Mouse (Mus musculus) heart, embryonic 13.5 days (tissue): ENCODE measurements at regions not wholly inside any gene's neighbourhood (a gene's known extent, or its start where the extent isn't known, plus 50 kb on each side); places are given as distances from the start of the nearest gene placed in this dataset.
"Not testable (repeated sequence)": the region's sequence is repeated elsewhere in the genome, so short reads cannot be mapped to it uniquely, and the experiment has no call there.

Source experiments
- ATAC-seq: fragments of 200-750 bp; cut with Nextera tagmentation; 2 replicates; pipeline ENCODE4 v1.8.0; 2017; ENCODE audit warnings: moderate TSS enrichment; ENCODE audit not compliant: insufficient number of reproducible peaks, low FRiP score, low TSS enrichment; ENCODE audit errors: extremely low read depth
- H3K27ac ChIP-seq: fragments of 300-500 bp; sonication (generic); replicated peaks from 2 replicates; pipeline ENCODE4 v1.5.1; 2015; ENCODE audit warnings: moderate library complexity, mild to moderate bottlenecking, inconsistent platforms
- H3K27me3 ChIP-seq: fragments of 300-500 bp; sonication (generic); replicated peaks from 2 replicates; pipeline ENCODE4 v1.6.1; 2015; ENCODE audit warnings: mild to moderate bottlenecking, inconsistent platforms
- H3K36me3 ChIP-seq: fragments of 300-500 bp; sonication (generic); 2 replicates; pipeline ENCODE4 v1.6.1; 2015; ENCODE audit warnings: mild to moderate bottlenecking, inconsistent platforms
- H3K4me1 ChIP-seq: fragments of 300-500 bp; sonication (generic); 2 replicates; pipeline ENCODE4 v1.6.1; 2015; ENCODE audit warnings: inconsistent platforms
- H3K4me2 ChIP-seq: fragments of 300-500 bp; sonication (generic); 2 replicates; pipeline ENCODE4 v1.6.1; 2015; ENCODE audit warnings: inconsistent platforms, mild to moderate bottlenecking, moderate library complexity
- H3K4me3 ChIP-seq: fragments of 300-500 bp; sonication (generic); 2 replicates; pipeline ENCODE4 v1.5.1; 2015; ENCODE audit warnings: moderate library complexity, mild to moderate bottlenecking, inconsistent platforms
- H3K9ac ChIP-seq: fragments of 300-500 bp; sonication (generic); 2 replicates; pipeline ENCODE4 v1.6.1; 2015; ENCODE audit warnings: inconsistent platforms, mild to moderate bottlenecking, moderate library complexity
- H3K9me3 ChIP-seq: fragments of 300-500 bp; sonication (generic); 2 replicates; pipeline ENCODE4 v1.6.1; 2016; ENCODE audit warnings: inconsistent platforms
- WGBS: fragments of 180-500 bp; shearing (Covaris S2); methylation state at CpG from one replicate; pipeline ENCODE4 v1.1.7; 2015; ENCODE audit warnings: mixed read lengths; 5-methylcytosine and 5-hydroxymethylcytosine counted together

DNA sequence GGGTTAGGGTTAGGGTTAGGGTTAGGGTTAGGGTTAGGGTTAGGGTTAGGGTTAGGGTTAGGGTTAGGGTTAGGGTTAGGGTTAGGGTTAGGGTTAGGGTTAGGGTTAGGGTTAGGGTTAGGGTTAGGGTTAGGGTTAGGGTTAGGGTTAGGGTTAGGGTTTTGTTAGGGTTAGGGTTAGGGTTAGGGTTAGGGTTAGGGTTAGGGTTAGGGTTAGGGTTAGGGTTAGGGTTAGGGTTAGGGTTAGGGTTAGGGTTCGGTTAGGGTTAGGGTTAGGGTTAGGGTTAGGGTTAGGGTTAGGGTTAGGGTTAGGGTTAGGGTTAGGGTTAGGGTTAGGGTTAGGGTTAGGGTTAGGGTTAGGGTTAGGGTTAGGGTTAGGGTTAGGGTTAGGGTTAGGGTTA, 124.7 kb upstream of the Fgf14 start:
- not testable (repeated sequence) for H3K4me2 ChIP-seq, H3K36me3 ChIP-seq, H3K27ac ChIP-seq, H3K9me3 ChIP-seq, H3K4me1 ChIP-seq, H3K27me3 ChIP-seq, ATAC-seq, H3K4me3 ChIP-seq, H3K9ac ChIP-seq
- 0% methylated on average over 1 of the region's 1 CpGs for WGBS

DNA sequence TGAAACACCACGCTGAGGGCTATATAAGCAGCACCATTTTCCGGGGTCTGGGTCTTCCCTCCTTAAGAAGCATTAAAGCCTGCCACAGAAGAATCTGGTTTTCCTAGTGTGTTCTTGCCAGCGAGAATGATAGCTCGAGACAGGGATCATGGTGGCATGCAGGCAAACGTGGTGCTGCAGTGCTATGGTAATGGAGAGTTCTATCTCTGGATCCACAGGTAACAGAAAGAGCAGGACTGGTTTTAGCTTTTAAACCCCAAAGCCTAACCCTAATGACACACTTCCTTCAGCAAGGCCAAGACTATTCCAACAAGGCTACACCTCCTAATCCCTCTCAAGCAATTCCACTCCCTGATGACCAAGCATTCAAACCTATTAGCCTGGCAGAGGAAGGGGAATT, 123.5 kb upstream of the Fgf14 start:
- ATAC-seq, result no peak
- Histone ChIP-seq H3K36me3 (no peaks in the 10 kb centered on the region), H3K4me2 (no peak overlapping the region), H3K9ac (no peak overlapping the region), H3K4me1 (no peaks in the 10 kb centered on the region), H3K9me3 (no peaks in the 10 kb centered on the region), H3K4me3 (no peak overlapping the region), H3K27ac (no peak overlapping the region), H3K27me3 (no peaks in the 10 kb centered on the region)
- WGBS, result 89% methylated on average over 5 of the region's 5 CpGs

DNA sequence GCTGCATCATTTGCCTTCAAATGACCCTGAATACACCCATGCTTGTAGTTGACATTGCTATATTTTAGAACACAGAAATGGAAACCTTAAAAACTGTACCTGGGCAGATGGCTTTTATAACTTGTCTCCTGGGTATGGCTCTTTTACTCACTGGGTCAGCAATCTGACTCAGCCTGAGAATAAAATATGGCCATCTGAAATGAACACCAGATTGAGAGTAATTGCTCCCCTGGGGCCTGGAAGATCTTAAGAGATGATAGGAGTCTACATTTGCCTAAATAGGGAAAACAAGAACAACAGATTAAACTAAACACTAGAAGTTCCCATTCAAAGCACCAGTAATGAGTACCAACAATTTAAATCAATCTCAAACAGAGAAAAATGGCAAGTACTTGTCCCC, 98.5 kb upstream of the Fgf14 start:
- no peaks in the 10 kb centered on the region for H3K9me3 ChIP-seq
- H3K9ac ChIP-seq, result no peak overlapping the region
- no peaks in the 10 kb centered on the region for H3K36me3 ChIP-seq
- no peaks in the 10 kb centered on the region for H3K27me3 ChIP-seq
- ATAC-seq, result no peak
- no peak overlapping the region for H3K27ac ChIP-seq
- no peak overlapping the region for H3K4me3 ChIP-seq
- no peaks in the 10 kb centered on the region for H3K4me1 ChIP-seq
- no peak overlapping the region for H3K4me2 ChIP-seq

DNA sequence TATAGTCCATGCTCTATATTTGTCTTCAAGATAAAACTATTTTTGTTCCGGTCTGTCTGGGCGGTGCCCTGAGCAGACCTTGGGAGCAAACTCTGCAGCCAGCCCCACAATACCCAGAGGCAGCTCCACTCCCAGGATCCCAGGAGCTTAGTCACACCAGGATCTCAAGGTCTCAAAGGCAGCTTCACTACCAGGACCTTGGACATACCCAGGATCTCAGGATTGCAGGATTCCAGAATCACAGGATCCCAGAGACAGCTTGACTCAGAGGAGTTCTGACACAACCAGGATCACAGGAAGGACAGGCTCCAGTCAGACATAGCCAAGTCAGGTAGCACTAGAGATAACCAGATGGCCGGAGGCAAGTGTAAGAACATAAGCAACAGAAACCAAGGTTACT, 91.1 kb upstream of the Fgf14 start:
- Histone ChIP-seq H3K4me2 (no peak overlapping the region), H3K4me3 (no peak overlapping the region), H3K9ac (no peak overlapping the region), H3K9me3 (no peaks in the 10 kb centered on the region), H3K36me3 (no peaks in the 10 kb centered on the region), H3K4me1 (no peaks in the 10 kb centered on the region), H3K27me3 (no peaks in the 10 kb centered on the region), H3K27ac (no peak overlapping the region)
- WGBS, result 52% methylated on average over 3 of the region's 3 CpGs
- no peak for ATAC-seq

DNA sequence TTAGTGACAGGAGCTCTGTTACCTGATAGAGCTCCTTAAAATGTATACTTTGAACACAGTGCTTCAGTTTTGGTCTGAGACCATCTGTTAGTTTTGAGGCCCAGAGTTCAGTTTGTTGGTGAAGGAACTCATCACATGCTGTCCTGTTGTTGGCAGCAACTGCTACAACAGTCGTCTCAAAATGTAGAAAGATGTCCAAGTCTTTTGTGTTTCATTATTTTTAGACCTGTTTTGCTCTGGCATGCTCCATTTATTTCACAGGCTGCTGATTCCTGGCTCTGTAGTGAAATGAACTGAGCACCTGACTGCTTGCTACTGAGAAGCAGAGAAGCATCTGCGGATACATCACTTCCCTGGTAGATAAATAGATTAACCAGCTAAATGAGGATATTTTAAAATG, 90.3 kb upstream of the Fgf14 start:
- ATAC-seq, result no peak
- Histone ChIP-seq H3K4me2 (no peak overlapping the region), H3K4me3 (no peak overlapping the region), H3K27me3 (no peaks in the 10 kb centered on the region), H3K9me3 (no peaks in the 10 kb centered on the region), H3K36me3 (no peaks in the 10 kb centered on the region), H3K4me1 (no peaks in the 10 kb centered on the region), H3K27ac (no peak overlapping the region), H3K9ac (no peak overlapping the region)
- WGBS, result 53% methylated on average over 2 of the region's 2 CpGs

DNA sequence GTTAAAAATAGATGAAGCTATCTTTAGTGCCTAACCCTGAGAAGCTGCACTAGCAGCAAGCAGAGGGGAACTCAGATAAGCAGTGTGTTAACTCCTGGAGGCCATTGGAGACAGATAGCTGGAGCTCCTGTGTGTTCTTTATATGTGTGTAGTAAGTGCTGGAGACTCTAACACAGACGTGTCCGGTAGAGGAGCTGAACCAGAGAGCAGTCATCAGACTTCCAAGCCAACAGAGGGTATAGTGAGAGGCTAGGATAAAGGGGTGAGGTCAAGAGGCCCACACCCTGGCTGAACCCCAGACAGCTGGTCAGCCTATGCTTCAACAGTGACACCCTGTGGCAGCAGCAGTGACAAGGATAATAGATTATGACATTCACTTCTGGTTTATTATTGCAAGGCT, 65.6 kb upstream of the Fgf14 start:
- Histone ChIP-seq H3K36me3 (no peaks in the 10 kb centered on the region), H3K4me2 (peak overlapping the region; percentile 26; the same call in 1 of the 2 replicates), H3K9ac (no peak overlapping the region), H3K27ac (peak overlapping the region; percentile 73), H3K4me3 (no peak overlapping the region), H3K9me3 (no peaks in the 10 kb centered on the region), H3K27me3 (no peaks in the 10 kb centered on the region), H3K4me1 (peaks cover 7% of the 10 kb centered on the region)
- WGBS, result 10% methylated on average over 2 of the region's 2 CpGs
- ATAC-seq, result peak; percentile 74; the same call in 1 of the 2 replicates
